Mouse (Mus musculus): ENCODE results near the gene Fasn. TPM values are rescaled to one million over a fixed set of nuclear protein-coding genes. Genes with fewer than 3 reads are reported as not detected.
"Not testable (repeated sequence)": the region's sequence is repeated elsewhere in the genome, so short reads cannot be mapped to it uniquely, and the experiment has no call there.

Fasn gene
- polyA plus RNA-seq, 1 experiment from 2014 or later = 67.9 TPM

DNA sequence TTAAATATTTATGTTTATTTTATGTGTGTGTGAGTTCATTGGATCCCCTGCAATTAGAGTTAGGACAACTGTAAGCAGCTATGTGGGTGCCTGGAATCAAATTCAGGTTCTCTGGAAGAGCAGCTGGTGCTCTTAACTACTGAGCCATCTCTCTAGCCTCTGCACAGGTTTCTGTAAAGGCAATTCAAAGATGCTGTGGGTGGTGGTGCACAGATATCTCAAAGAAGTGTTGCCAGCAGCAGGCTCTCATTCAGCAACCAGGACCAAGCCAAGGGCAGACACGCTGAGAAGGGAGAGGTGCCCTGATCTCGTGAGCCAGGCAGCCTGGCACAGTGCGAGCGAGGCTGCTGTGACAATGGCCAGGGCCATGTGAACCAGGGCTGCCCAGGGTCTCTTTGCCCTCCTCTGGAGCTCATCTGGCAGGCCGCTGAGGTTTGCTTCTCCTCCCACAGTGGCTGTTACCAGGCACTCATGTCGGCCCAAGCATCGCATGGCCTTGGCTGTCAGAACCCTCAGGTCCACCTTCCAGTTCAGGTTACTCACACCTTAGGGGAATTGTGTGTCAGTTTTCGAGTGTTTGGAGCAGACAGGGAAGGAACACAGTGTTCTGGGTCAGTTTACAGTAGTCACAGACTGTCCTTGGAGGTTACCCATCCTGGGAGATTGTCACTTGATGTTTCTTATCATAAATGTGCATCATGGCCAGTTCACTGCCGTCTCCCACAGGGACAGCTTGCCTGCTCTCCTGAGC, 22.6 kb upstream of the Fasn start:
- no peaks in the 10 kb centered on the region for H3K36me3 ChIP-seq
- no peak overlapping the region for H3K4me2 ChIP-seq
- no peak overlapping the region for H3K4me3 ChIP-seq
- H3K4me1 ChIP-seq (replicated peaks) = no peaks in the 10 kb centered on the region
- ATAC-seq (ENCODE audit: low FRiP score) = no peak
- no peaks in the 10 kb centered on the region for H3K27me3 ChIP-seq
- H3K9me3 ChIP-seq = no peaks in the 10 kb centered on the region
- no peak overlapping the region for H3K27ac ChIP-seq
- WGBS = 90% methylated on average over 9 of the region's 9 CpGs
- H3K9ac ChIP-seq = no peak overlapping the region

GRCm38 (mm10) chr11:120844329-120844728, 20.0 kb upstream of the Fasn start:
- Histone ChIP-seq H3K4me3 (no peak overlapping the region), H3K9me3 (no peaks in the 10 kb centered on the region), H3K27ac (no peak overlapping the region), H3K36me3 (no peaks in the 10 kb centered on the region), H3K27me3 (no peaks in the 10 kb centered on the region), H3K4me2 (no peak overlapping the region), H3K9ac (no peak overlapping the region), H3K4me1 (replicated peaks) (no peaks in the 10 kb centered on the region)
- no peak for ATAC-seq (ENCODE audit: low FRiP score)
- 92% methylated on average over 4 of the region's 4 CpGs for WGBS

- H3K27me3 ChIP-seq = no peaks in the 10 kb centered on the region
- H3K9me3 ChIP-seq = no peaks in the 10 kb centered on the region
- H3K4me2 ChIP-seq = no peak overlapping the region
- H3K4me1 ChIP-seq (replicated peaks) = peaks cover 13% of the 10 kb centered on the region
- ATAC-seq (ENCODE audit: low FRiP score) = peak; percentile 76
- no peak overlapping the region for H3K4me3 ChIP-seq
- 49% methylated on average over 8 of the region's 8 CpGs for WGBS
- H3K9ac ChIP-seq = peak overlapping the region; percentile 35; the same call in 1 of the 2 replicates
- H3K27ac ChIP-seq = peak overlapping the region; percentile 66
- no peaks in the 10 kb centered on the region for H3K36me3 ChIP-seq
These were observed 9.4 kb upstream of the Fasn start for GRCm38 (mm10) chr11:120833555-120834280.

GRCm38 (mm10) chr11:120832962-120833361, 8.6 kb upstream of the Fasn start:
- H3K4me3 ChIP-seq; H3K36me3 ChIP-seq; ATAC-seq (ENCODE audit: low FRiP score); H3K27me3 ChIP-seq; H3K4me2 ChIP-seq; H3K9me3 ChIP-seq; H3K9ac ChIP-seq: not testable (repeated sequence)
- 92% methylated on average over 5 of the region's 5 CpGs for WGBS
- peak overlapping the region; percentile 66; the same call in 1 of the 2 replicates for H3K27ac ChIP-seq
- H3K4me1 ChIP-seq (replicated peaks) = peaks cover 13% of the 10 kb centered on the region

DNA sequence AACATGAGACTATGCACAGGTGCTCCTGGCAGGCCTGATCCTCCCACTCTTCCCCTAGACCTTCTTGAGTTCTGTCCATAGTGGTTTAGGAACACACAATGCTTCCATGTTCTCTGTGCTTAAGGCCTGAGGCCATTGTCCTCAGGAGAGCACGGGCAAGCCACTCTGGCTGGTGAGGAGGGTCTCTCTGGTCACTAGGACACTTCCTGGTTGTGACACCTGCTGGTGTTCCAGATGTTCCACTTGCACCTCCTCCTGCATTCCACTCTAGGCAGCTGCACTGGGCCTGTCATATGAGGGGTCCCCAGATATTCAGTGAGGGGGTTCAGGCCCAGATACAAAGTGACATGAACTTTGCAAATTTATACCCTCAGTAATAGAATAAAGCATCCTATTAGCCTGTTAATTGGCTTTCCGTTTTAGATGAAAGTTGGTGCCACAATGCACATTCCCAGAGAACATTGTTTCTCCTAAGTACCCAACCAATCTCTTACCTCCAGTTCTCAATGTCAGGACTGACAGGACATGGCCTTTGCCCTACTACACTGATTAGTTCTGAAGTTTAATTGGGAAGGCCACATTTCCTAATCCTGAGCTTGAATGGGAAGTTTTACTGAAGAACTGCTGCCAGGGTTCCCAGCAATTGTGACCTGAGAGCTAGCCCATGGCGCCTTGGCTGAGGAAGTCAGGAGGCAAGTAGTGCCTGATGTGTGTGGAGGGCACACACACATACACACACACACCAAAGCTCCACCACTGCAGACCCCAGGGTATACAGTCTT, 7.5 kb upstream of the Fasn start:
- Histone ChIP-seq H3K9me3 (no peaks in the 10 kb centered on the region), H3K27ac (no peak overlapping the region), H3K4me3 (no peak overlapping the region), H3K4me1 (replicated peaks) (peaks cover 13% of the 10 kb centered on the region), H3K27me3 (no peaks in the 10 kb centered on the region), H3K9ac (no peak overlapping the region), H3K4me2 (no peak overlapping the region), H3K36me3 (no peaks in the 10 kb centered on the region)
- ATAC-seq (ENCODE audit: low FRiP score) = no peak
- 89% methylated on average over 3 of the region's 3 CpGs for WGBS

DNA sequence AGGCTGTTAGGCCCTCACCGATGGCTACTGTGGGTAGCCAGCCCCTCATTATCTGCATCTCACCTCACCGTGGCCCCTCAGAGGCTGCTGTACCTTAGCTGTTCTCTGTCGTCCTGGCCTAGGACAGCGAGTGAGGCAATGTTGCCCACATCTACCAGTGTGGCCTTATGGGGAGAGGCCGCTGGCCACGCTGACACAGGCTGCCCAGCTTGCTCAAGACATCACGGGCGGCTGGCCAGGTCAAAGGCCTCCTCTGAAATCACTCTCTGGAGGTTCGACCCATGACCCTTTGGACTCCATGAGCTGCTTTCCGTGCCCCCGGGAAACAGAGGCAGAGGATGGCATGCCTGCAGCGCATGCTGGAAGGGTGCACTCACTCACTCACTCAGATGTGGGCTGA, 6.3 kb upstream of the Fasn start:
- no peak overlapping the region for H3K4me3 ChIP-seq
- no peaks in the 10 kb centered on the region for H3K36me3 ChIP-seq
- no peak overlapping the region for H3K4me2 ChIP-seq
- no peaks in the 10 kb centered on the region for H3K27me3 ChIP-seq
- no peak overlapping the region for H3K27ac ChIP-seq
- ATAC-seq (ENCODE audit: low FRiP score) = no peak
- H3K4me1 ChIP-seq (replicated peaks) = peaks cover 23% of the 10 kb centered on the region
- H3K9me3 ChIP-seq = no peaks in the 10 kb centered on the region
- WGBS = 81% methylated on average over 12 of the region's 12 CpGs
- 0 out of 2 replicates have a peak overlapping the region, but pooled peaks have one; percentile 29 for H3K9ac ChIP-seq

DNA sequence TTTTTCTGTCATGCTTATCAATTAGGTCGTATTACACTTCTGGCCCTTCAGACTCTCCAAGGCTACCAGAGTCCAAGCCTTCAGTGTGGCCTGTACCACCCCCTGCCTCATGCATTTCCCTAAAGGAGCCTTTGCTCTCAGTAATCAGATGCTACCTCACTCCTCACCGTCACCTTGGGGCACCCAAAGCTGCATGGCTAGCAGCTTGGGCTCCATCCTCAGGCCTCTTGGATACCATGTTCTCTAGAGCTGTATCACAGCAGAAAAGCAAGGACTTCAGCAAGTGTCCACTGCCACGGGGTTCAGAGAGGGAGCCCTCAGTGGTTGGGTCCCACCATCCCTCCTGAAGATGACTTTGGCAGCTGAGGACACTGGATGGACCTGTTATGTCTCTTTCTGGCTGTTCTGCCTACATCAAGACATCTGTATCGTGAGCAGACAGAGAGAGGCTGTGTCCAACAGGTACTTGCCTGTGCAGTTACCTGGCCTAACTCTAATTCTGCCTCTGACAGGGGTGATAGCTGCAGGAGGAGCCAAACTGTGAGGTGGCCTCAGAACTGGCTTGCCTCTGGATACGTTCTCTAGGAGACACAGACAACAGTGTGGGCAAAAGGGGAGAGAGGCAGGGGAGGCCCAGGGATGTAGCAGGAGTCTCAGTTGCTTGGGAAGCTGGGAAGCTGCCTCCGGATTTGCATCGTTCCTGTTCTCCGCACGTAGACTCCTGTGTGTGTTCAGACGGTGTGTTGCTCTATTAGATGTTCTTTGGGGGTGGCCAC, 5.6 kb upstream of the Fasn start:
- Histone ChIP-seq H3K9ac (peak overlapping the region; percentile 29; the same call in 1 of the 2 replicates), H3K27ac (no peak overlapping the region), H3K9me3 (no peaks in the 10 kb centered on the region), H3K27me3 (no peaks in the 10 kb centered on the region), H3K4me2 (no peak overlapping the region), H3K4me1 (replicated peaks) (peaks cover 31% of the 10 kb centered on the region), H3K36me3 (no peaks in the 10 kb centered on the region), H3K4me3 (no peak overlapping the region)
- 90% methylated on average over 10 of the region's 10 CpGs for WGBS
- ATAC-seq (ENCODE audit: low FRiP score) = no peak

GRCm38 (mm10) chr11:120828416-120828815, 4.1 kb upstream of the Fasn start:
- ATAC-seq (ENCODE audit: low FRiP score) = no peak
- Histone ChIP-seq H3K9me3 (no peaks in the 10 kb centered on the region), H3K4me1 (replicated peaks) (peaks cover 21% of the 10 kb centered on the region), H3K27ac (no peak overlapping the region), H3K9ac (no peak overlapping the region), H3K27me3 (no peaks in the 10 kb centered on the region), H3K4me3 (no peak overlapping the region), H3K4me2 (no peak overlapping the region), H3K36me3 (no peaks in the 10 kb centered on the region)
- 82% methylated on average over 4 of the region's 4 CpGs for WGBS

GRCm38 (mm10) chr11:120826016-120826953, 1.9 kb upstream of the Fasn start:
- peak overlapping the region; percentile 100 for H3K27ac ChIP-seq
- H3K4me2 ChIP-seq = no peak overlapping the region
- H3K4me1 ChIP-seq (replicated peaks) = peaks cover 40% of the 10 kb centered on the region
- no peaks in the 10 kb centered on the region for H3K27me3 ChIP-seq
- H3K9me3 ChIP-seq = no peaks in the 10 kb centered on the region
- H3K4me3 ChIP-seq = no peak overlapping the region
- WGBS = 77% methylated on average over 8 of the region's 8 CpGs
- H3K36me3 ChIP-seq = peaks cover 11% of the 10 kb centered on the region
- no peak for ATAC-seq (ENCODE audit: low FRiP score)
- peak overlapping the region; percentile 98 for H3K9ac ChIP-seq

GRCm38 (mm10) chr11:120825289-120825863, 1.0 kb upstream of the Fasn start:
- H3K9ac ChIP-seq = peak overlapping the region; percentile 98
- peak overlapping the region; percentile 91 for H3K4me3 ChIP-seq
- peaks cover 49% of the 10 kb centered on the region for H3K4me1 ChIP-seq (replicated peaks)
- H3K36me3 ChIP-seq = peaks cover 20% of the 10 kb centered on the region
- ATAC-seq (ENCODE audit: low FRiP score) = no peak
- H3K9me3 ChIP-seq = no peaks in the 10 kb centered on the region
- H3K27me3 ChIP-seq = no peaks in the 10 kb centered on the region
- 39% methylated on average over 4 of the region's 4 CpGs for WGBS
- peak overlapping the region; percentile 99 for H3K4me2 ChIP-seq
- H3K27ac ChIP-seq = peak overlapping the region; percentile 100
